21 mouse cellular contexts compared by ENCODE assay signal in genomic region chr7:18942815-18943214, GRCm38 (mm10). TPM values are rescaled to one million over a fixed set of nuclear protein-coding genes. Genes with fewer than 3 reads are reported as not detected.
DNase-seq lines count a peak whose midpoint lies in the region; ATAC-seq and TF ChIP-seq lines count a peak whose summit lies in the region.
"Had no signal": no experiment of that assay in that cellular context is flagged by ENCODE, and none has a peak within 500 bp of the region (broad histone marks: within the 10 kb centered on the region; RNA-seq: fewer than 3 reads in every experiment).

No protein-coding gene starts in this region.

- WGBS in cerebellum, adult 2 months: 63% methylated on average over 9 of the region's 9 CpGs
- 40% methylated on average over 9 of the region's 9 CpGs for WGBS in forebrain, embryonic 12.5 days
- WGBS in hindbrain, embryonic 13.5 days: 26% methylated on average over 9 of the region's 9 CpGs
- WGBS in midbrain, embryonic 15.5 days: 37% methylated on average over 9 of the region's 9 CpGs

- no peak for DNase-seq in cerebellum, adult 2 months
- DNase-seq in cerebellum, postnatal 4 days (ENCODE audit: low spot score in 2 of 2): no peak
- DNase-seq in urinary bladder, postnatal 25 days (ENCODE audit: low spot score): no peak
- no peak for DNase-seq in kidney, adult 18-20 months
- DNase-seq: adrenal gland, postnatal 36 days; gastrocnemius, postnatal 36 days; kidney, postnatal 4 days; layer of hippocampus, postnatal 36 days; liver, embryonic 13.5 days; thymus, adult 2 months had no signal

- H3K36me3 ChIP-seq in forebrain, embryonic 12.5 days (replicated peaks): peaks cover 37% of the 10 kb centered on the region
- H3K36me3 ChIP-seq in hindbrain, embryonic 13.5 days: peaks cover 49% of the 10 kb centered on the region
- peaks cover 19% of the 10 kb centered on the region for H3K36me3 ChIP-seq in midbrain, embryonic 15.5 days (replicated peaks)
- H3K36me3 ChIP-seq: embryonic facial prominence, embryonic 15.5 days; limb, embryonic 10.5 days; liver, embryonic 13.5 days had no signal

- no peak overlapping the region for H3K4me3 ChIP-seq in cerebellum, adult 2 months (replicated peaks; ENCODE audit: insufficient read depth, low read depth, low read length)
- no peak overlapping the region for H3K4me3 ChIP-seq in forebrain, embryonic 12.5 days (replicated peaks)
- no peak overlapping the region for H3K4me3 ChIP-seq in hindbrain, embryonic 13.5 days
- no peak overlapping the region for H3K4me3 ChIP-seq in midbrain, embryonic 15.5 days
- H3K4me3 ChIP-seq: embryonic facial prominence, embryonic 15.5 days; limb, embryonic 10.5 days; liver, embryonic 13.5 days; megakaryocyte, embryonic 14.5 days had no signal

- no peaks in the 10 kb centered on the region for H3K27me3 ChIP-seq in cerebellum, adult 2 months (ENCODE audit: control insufficient read depth, insufficient read depth, low read length)
- no peaks in the 10 kb centered on the region for H3K27me3 ChIP-seq in forebrain, embryonic 12.5 days
- H3K27me3 ChIP-seq in hindbrain, embryonic 13.5 days: no peaks in the 10 kb centered on the region
- H3K27me3 ChIP-seq in midbrain, embryonic 15.5 days (replicated peaks): no peaks in the 10 kb centered on the region
- H3K27me3 ChIP-seq: embryonic facial prominence, embryonic 15.5 days had no signal

- H3K4me1 ChIP-seq in cerebellum, adult 2 months (ENCODE audit: control insufficient read depth, insufficient read depth, low read length): peaks cover 3% of the 10 kb centered on the region
- peaks cover 59% of the 10 kb centered on the region for H3K4me1 ChIP-seq in forebrain, embryonic 12.5 days
- H3K4me1 ChIP-seq in hindbrain, embryonic 13.5 days (replicated peaks): peaks cover 54% of the 10 kb centered on the region
- H3K4me1 ChIP-seq in midbrain, embryonic 15.5 days: peaks cover 42% of the 10 kb centered on the region
- H3K4me1 ChIP-seq: embryonic facial prominence, embryonic 15.5 days; limb, embryonic 10.5 days; liver, embryonic 13.5 days; megakaryocyte, embryonic 14.5 days had no signal

- peak overlapping the region; percentile 46 for H3K4me2 ChIP-seq in forebrain, embryonic 12.5 days
- 0 out of 2 replicates have a peak overlapping the region, but pooled peaks have one; percentile 0 for H3K4me2 ChIP-seq in hindbrain, embryonic 13.5 days
- H3K4me2 ChIP-seq in midbrain, embryonic 15.5 days: no peak overlapping the region
- H3K4me2 ChIP-seq: embryonic facial prominence, embryonic 15.5 days; heart, embryonic 11.5 days; liver, embryonic 13.5 days had no signal

- peak overlapping the region; percentile 35; the same call in 1 of the 2 replicates for H3K27ac ChIP-seq in cerebellum, adult 2 months (ENCODE audit: insufficient read depth, low read length)
- peak overlapping the region; percentile 90 for H3K27ac ChIP-seq in forebrain, embryonic 12.5 days
- H3K27ac ChIP-seq in hindbrain, embryonic 13.5 days: peak overlapping the region; percentile 89
- H3K27ac ChIP-seq in midbrain, embryonic 15.5 days: peak overlapping the region; percentile 62
- H3K27ac ChIP-seq: embryonic facial prominence, embryonic 15.5 days; limb, embryonic 10.5 days; liver, embryonic 13.5 days had no signal

- ATAC-seq in forebrain, embryonic 12.5 days (ENCODE audit: low FRiP score): peak; percentile 56
- ATAC-seq in hindbrain, embryonic 13.5 days (ENCODE audit: low FRiP score): peak; percentile 43; the same call in 1 of the 2 replicates
- no peak for ATAC-seq in midbrain, embryonic 15.5 days (replicated peaks)
- ATAC-seq in activated CD4-positive, CD25-positive, alpha-beta regulatory T cell, adult 4 months: no peak
- ATAC-seq: intestine, postnatal 0 days had no signal

- H3K9ac ChIP-seq in forebrain, embryonic 12.5 days: no peak overlapping the region
- H3K9ac ChIP-seq in hindbrain, embryonic 13.5 days: no peak overlapping the region
- H3K9ac ChIP-seq in midbrain, embryonic 15.5 days: 0 out of 2 replicates have a peak overlapping the region, but pooled peaks have one; percentile 12
- H3K9ac ChIP-seq: embryonic facial prominence, embryonic 15.5 days; liver, embryonic 13.5 days had no signal

- H3K9me3 ChIP-seq in forebrain, embryonic 12.5 days: no peaks in the 10 kb centered on the region
- H3K9me3 ChIP-seq in hindbrain, embryonic 13.5 days: no peaks in the 10 kb centered on the region
- no peaks in the 10 kb centered on the region for H3K9me3 ChIP-seq in midbrain, embryonic 15.5 days
- H3K9me3 ChIP-seq: embryonic facial prominence, embryonic 15.5 days; limb, embryonic 10.5 days; liver, embryonic 13.5 days; megakaryocyte, embryonic 14.5 days had no signal

- no peak for TF ChIP-seq CTCF in cerebellum, adult 2 months (IDR thresholded peaks at IDR 0.05; ENCODE audit: borderline replicate concordance, insufficient read depth, low read depth, low read length)

- no peak for TF ChIP-seq POLR2A in cerebellum, adult 2 months (IDR thresholded peaks at IDR 0.05; ENCODE audit: borderline replicate concordance, insufficient read depth, low read length)

RNA-seq across cellular contexts. Expression of gene Nova2, which starts 17.1 kb away (rescaled TPM):
- 12.8 and 14.5 TPM in 2 replicates for polyA plus RNA-seq in cerebellum, adult 2 months (2012; rRNA removed)
- 10.8 and 11.3 TPM in 2 replicates for polyA plus RNA-seq in forebrain, embryonic 12.5 days (2016; fragmentation: Nextera tagmentation; extraction: Ambion mirVana)
- polyA plus RNA-seq in hindbrain, embryonic 13.5 days (2015; fragmentation: Nextera tagmentation; extraction: Ambion mirVana): 14.9 and 15.8 TPM in 2 replicates
- polyA plus RNA-seq in midbrain, embryonic 15.5 days (2015; fragmentation: Nextera tagmentation; extraction: Ambion mirVana): 15.2 and 15.9 TPM in 2 replicates
- polyA plus RNA-seq in activated CD4-positive, CD25-positive, alpha-beta regulatory T cell, adult 4 months (2017; shearing (Covaris generic)): not detected

RNA-seq across cellular contexts. Expression of gene Ccdc61, which starts 32.6 kb away (rescaled TPM):
- polyA plus RNA-seq in cerebellum, adult 2 months (2012; rRNA removed): 16.3 and 17.6 TPM in 2 replicates
- 39.7 and 41.0 TPM in 2 replicates for polyA plus RNA-seq in forebrain, embryonic 12.5 days (2016; fragmentation: Nextera tagmentation; extraction: Ambion mirVana)
- polyA plus RNA-seq in hindbrain, embryonic 13.5 days (2015; fragmentation: Nextera tagmentation; extraction: Ambion mirVana): 23.5 and 23.6 TPM in 2 replicates
- 24.6 and 25.8 TPM in 2 replicates for polyA plus RNA-seq in midbrain, embryonic 15.5 days (2015; fragmentation: Nextera tagmentation; extraction: Ambion mirVana)
- polyA plus RNA-seq in activated CD4-positive, CD25-positive, alpha-beta regulatory T cell, adult 4 months (2017; shearing (Covaris generic)): 1 to 10 TPM; 5.3 to 9.2 TPM

RNA-seq across cellular contexts. Expression of gene Nanos2, which starts 44.4 kb away (rescaled TPM):
- 2.0 and 2.7 TPM in 2 replicates for polyA plus RNA-seq in cerebellum, adult 2 months (2012; rRNA removed)
- polyA plus RNA-seq in forebrain, embryonic 12.5 days (2016; fragmentation: Nextera tagmentation; extraction: Ambion mirVana): 0.24 and 0.28 TPM in 2 replicates
- polyA plus RNA-seq in hindbrain, embryonic 13.5 days (2015; fragmentation: Nextera tagmentation; extraction: Ambion mirVana): 0.75 and 1.1 TPM in 2 replicates
- 0.80 and 1.0 TPM in 2 replicates for polyA plus RNA-seq in midbrain, embryonic 15.5 days (2015; fragmentation: Nextera tagmentation; extraction: Ambion mirVana)
- polyA plus RNA-seq in activated CD4-positive, CD25-positive, alpha-beta regulatory T cell, adult 4 months (2017; shearing (Covaris generic)): under 1 TPM in 1 of 2 experiments, not detected in 1; 0.31 TPM
- polyA plus RNA-seq: embryonic facial prominence, embryonic 15.5 days; heart, embryonic 11.5 days; intestine, postnatal 0 days; limb, embryonic 10.5 days; liver, embryonic 13.5 days; lung, embryonic 16.5 days; small intestine, adult 2 months had no signal

RNA-seq across cellular contexts. Expression of gene Mypop, which starts 48.2 kb away (rescaled TPM):
- polyA plus RNA-seq in cerebellum, adult 2 months (2012; rRNA removed): 52.6 and 55.3 TPM in 2 replicates
- 3.3 and 4.6 TPM in 2 replicates for polyA plus RNA-seq in forebrain, embryonic 12.5 days (2016; fragmentation: Nextera tagmentation; extraction: Ambion mirVana)
- polyA plus RNA-seq in hindbrain, embryonic 13.5 days (2015; fragmentation: Nextera tagmentation; extraction: Ambion mirVana): 4.8 and 5.2 TPM in 2 replicates
- 5.8 and 6.2 TPM in 2 replicates for polyA plus RNA-seq in midbrain, embryonic 15.5 days (2015; fragmentation: Nextera tagmentation; extraction: Ambion mirVana)
- 1 to 10 TPM; 2.2 to 2.8 TPM for polyA plus RNA-seq in activated CD4-positive, CD25-positive, alpha-beta regulatory T cell, adult 4 months (2017; shearing (Covaris generic))

Comparison
In these comparisons a context has a peak if more than half of its experiments do, and no peak if none do; other contexts are left out.
1. H3K27ac ChIP-seq: peak in every context shown above with its lines; median percentile 90 in forebrain, embryonic 12.5 days; 89 in hindbrain, embryonic 13.5 days; 62 in midbrain, embryonic 15.5 days; 35 in cerebellum, adult 2 months.
2. ATAC-seq: peak in forebrain, embryonic 12.5 days (single experiment) and hindbrain, embryonic 13.5 days (single experiment); none in midbrain, embryonic 15.5 days (single experiment) and activated CD4-positive, CD25-positive, alpha-beta regulatory T cell, adult 4 months (single experiment).
3. RNA of gene Nova2, which starts 17.1 kb away (polyA plus RNA-seq): 15.2 to 15.9 TPM in midbrain, embryonic 15.5 days, 14.9 to 15.8 TPM in hindbrain, embryonic 13.5 days, 12.8 to 14.5 TPM in cerebellum, adult 2 months and 10.8 to 11.3 TPM in forebrain, embryonic 12.5 days; not detected in activated CD4-positive, CD25-positive, alpha-beta regulatory T cell, adult 4 months; every median in the first group is over 10 times any median in the second.